Mouse (Mus musculus) right cerebral cortex, postnatal 14 days (tissue): ENCODE measurements around the gene Dynlt1c.
A peak's percentile ranks its signal among the peaks of the same experiment; 100 is the strongest.
"Not testable (repeated sequence)": the region's sequence is repeated elsewhere in the genome, so short reads cannot be mapped to it uniquely, and the experiment has no call there.

Experiments
- DNase-seq: peaks from one replicate; pipeline ENCODE4 v3.0.0; 2022

Dynlt1c gene

GRCm38 (mm10) chr17:6620035-6620434, 18.6 kb downstream of the Dynlt1c start:
- DNase-seq = not testable (repeated sequence)

- not testable (repeated sequence) for DNase-seq
These were observed 19.4 kb downstream of the Dynlt1c start for GRCm38 (mm10) chr17:6620730-6621451.

- not testable (repeated sequence) for DNase-seq
These were observed 20.5 kb downstream of the Dynlt1c start for GRCm38 (mm10) chr17:6621976-6622375.

GRCm38 (mm10) chr17:6624926-6625558, 23.6 kb downstream of the Dynlt1c start:
- not testable (repeated sequence) for DNase-seq

- DNase-seq = not testable (repeated sequence)
These were observed 28.9 kb downstream of the Dynlt1c start for GRCm38 (mm10) chr17:6630398-6630797.

- DNase-seq = not testable (repeated sequence)
These were observed 31.4 kb downstream of the Dynlt1c start for GRCm38 (mm10) chr17:6632850-6633249.

- DNase-seq = not testable (repeated sequence)
These were observed 34.3 kb downstream of the Dynlt1c start for GRCm38 (mm10) chr17:6635781-6636180.

GRCm38 (mm10) chr17:6636861-6637260, 35.4 kb downstream of the Dynlt1c start:
- DNase-seq = no peak

- DNase-seq = not testable (repeated sequence)
These were observed 36.0 kb downstream of the Dynlt1c start for GRCm38 (mm10) chr17:6637434-6637833.

GRCm38 (mm10) chr17:6638444-6638843, 37.0 kb downstream of the Dynlt1c start:
- not testable (repeated sequence) for DNase-seq

GRCm38 (mm10) chr17:6639486-6639885, 38.0 kb downstream of the Dynlt1c start:
- not testable (repeated sequence) for DNase-seq

GRCm38 (mm10) chr17:6640044-6640637, 38.7 kb downstream of the Dynlt1c start:
- not testable (repeated sequence) for DNase-seq

- not testable (repeated sequence) for DNase-seq
These were observed 39.4 kb downstream of the Dynlt1c start for GRCm38 (mm10) chr17:6640771-6641429.

GRCm38 (mm10) chr17:6644210-6644609, 42.7 kb downstream of the Dynlt1c start:
- DNase-seq = not testable (repeated sequence)

- not testable (repeated sequence) for DNase-seq
These were observed 43.2 kb downstream of the Dynlt1c start for GRCm38 (mm10) chr17:6644673-6645072.

- not testable (repeated sequence) for DNase-seq
These were observed 44.2 kb downstream of the Dynlt1c start for GRCm38 (mm10) chr17:6645668-6646067.

- not testable (repeated sequence) for DNase-seq
These were observed 45.4 kb downstream of the Dynlt1c start for GRCm38 (mm10) chr17:6646841-6647240.

- DNase-seq = not testable (repeated sequence)
These were observed 46.0 kb downstream of the Dynlt1c start for GRCm38 (mm10) chr17:6647452-6647851.

- DNase-seq = not testable (repeated sequence)
These were observed 49.6 kb downstream of the Dynlt1c start for GRCm38 (mm10) chr17:6650904-6651565.

- not testable (repeated sequence) for DNase-seq
These were observed 52.0 kb downstream of the Dynlt1c start for GRCm38 (mm10) chr17:6653341-6653946.

GRCm38 (mm10) chr17:6655087-6655511, 53.6 kb downstream of the Dynlt1c start:
- DNase-seq = peak; percentile 71
